Mouse (Mus musculus): ENCODE results near the gene Cabp7. TPM values are rescaled to one million over a fixed set of nuclear protein-coding genes. Genes with fewer than 3 reads are reported as not detected.
A peak's percentile ranks its signal among the peaks of the same experiment; 100 is the strongest.
"Not testable (repeated sequence)": the region's sequence is repeated elsewhere in the genome, so short reads cannot be mapped to it uniquely, and the experiment has no call there.

The Cabp7 gene
- polyA plus RNA-seq, 1 experiment from 2014 or later: 0.13 TPM

GRCm38 (mm10) chr11:4720900-4721580 lies 25.5 kb downstream of the Cabp7 start:
- 0 out of 2 replicates have a peak overlapping the region, but pooled peaks have one; percentile 8 for H3K9ac ChIP-seq
- H3K27me3 ChIP-seq: no peaks in the 10 kb centered on the region
- no peak for ATAC-seq (ENCODE audit: low FRiP score, low read depth)
- H3K4me3 ChIP-seq: no peak overlapping the region
- H3K36me3 ChIP-seq: peaks cover 38% of the 10 kb centered on the region
- no peak overlapping the region for H3K27ac ChIP-seq
- no peak overlapping the region for H3K4me2 ChIP-seq (replicated peaks)
- peaks cover 21% of the 10 kb centered on the region for H3K4me1 ChIP-seq
- H3K9me3 ChIP-seq: no peaks in the 10 kb centered on the region
- WGBS: 44% methylated on average over 7 of the region's 7 CpGs

- no peaks in the 10 kb centered on the region for H3K9me3 ChIP-seq
- no peak for ATAC-seq (ENCODE audit: low FRiP score, low read depth)
Measured at GRCm38 (mm10) chr11:4720393-4720792, 26.2 kb downstream of the Cabp7 start.

GRCm38 (mm10) chr11:4719961-4720360 lies 26.6 kb downstream of the Cabp7 start:
- Histone ChIP-seq H3K9me3 (no peaks in the 10 kb centered on the region), H3K4me1 (peaks cover 21% of the 10 kb centered on the region), H3K27me3 (no peaks in the 10 kb centered on the region), H3K4me2 (replicated peaks) (no peak overlapping the region), H3K9ac (no peak overlapping the region), H3K4me3 (no peak overlapping the region), H3K27ac (no peak overlapping the region), H3K36me3 (peaks cover 28% of the 10 kb centered on the region)
- ATAC-seq (ENCODE audit: low FRiP score, low read depth): no peak
- WGBS: 81% methylated on average over 9 of the region's 9 CpGs

More at GRCm38 (mm10) chr11:4720393-4720792, 26.2 kb downstream of the Cabp7 start:
- Histone ChIP-seq H3K27ac (no peak overlapping the region), H3K36me3 (peaks cover 32% of the 10 kb centered on the region), H3K4me2 (replicated peaks) (no peak overlapping the region), H3K4me1 (peaks cover 21% of the 10 kb centered on the region), H3K27me3 (no peaks in the 10 kb centered on the region), H3K4me3 (no peak overlapping the region), H3K9ac (no peak overlapping the region)
- WGBS: 62% methylated on average over 11 of the region's 11 CpGs

GRCm38 (mm10) chr11:4718548-4718947 lies 28.0 kb downstream of the Cabp7 start:
- peaks cover 13% of the 10 kb centered on the region for H3K36me3 ChIP-seq
- WGBS: 86% methylated on average over 5 of the region's 5 CpGs
- H3K4me1 ChIP-seq: peaks cover 21% of the 10 kb centered on the region
- no peak overlapping the region for H3K4me2 ChIP-seq (replicated peaks)
- no peak overlapping the region for H3K9ac ChIP-seq
- H3K4me3 ChIP-seq: no peak overlapping the region
- no peak for ATAC-seq (ENCODE audit: low FRiP score, low read depth)
- no peak overlapping the region for H3K27ac ChIP-seq
- H3K27me3 ChIP-seq: no peaks in the 10 kb centered on the region
- no peaks in the 10 kb centered on the region for H3K9me3 ChIP-seq

- Histone ChIP-seq H3K27me3 (no peaks in the 10 kb centered on the region), H3K36me3 (no peaks in the 10 kb centered on the region), H3K9ac (no peak overlapping the region), H3K9me3 (no peaks in the 10 kb centered on the region), H3K27ac (no peak overlapping the region), H3K4me2 (replicated peaks) (no peak overlapping the region), H3K4me3 (no peak overlapping the region), H3K4me1 (peaks cover 21% of the 10 kb centered on the region)
- WGBS: 88% methylated on average over 5 of the region's 5 CpGs
- no peak for ATAC-seq (ENCODE audit: low FRiP score, low read depth)
Measured at GRCm38 (mm10) chr11:4716530-4717236, 29.9 kb downstream of the Cabp7 start.

- Histone ChIP-seq H3K36me3 (no peaks in the 10 kb centered on the region), H3K4me1 (peaks cover 13% of the 10 kb centered on the region), H3K27me3 (no peaks in the 10 kb centered on the region), H3K9me3 (no peaks in the 10 kb centered on the region), H3K4me3 (no peak overlapping the region), H3K27ac (no peak overlapping the region), H3K9ac (no peak overlapping the region), H3K4me2 (replicated peaks) (no peak overlapping the region)
- 74% methylated on average over 4 of the region's 4 CpGs for WGBS
- no peak for ATAC-seq (ENCODE audit: low FRiP score, low read depth)
Measured at GRCm38 (mm10) chr11:4715596-4715995, 31.0 kb downstream of the Cabp7 start.

GRCm38 (mm10) chr11:4714727-4715126 lies 31.9 kb downstream of the Cabp7 start:
- ATAC-seq (ENCODE audit: low FRiP score, low read depth): no peak
- WGBS: 86% methylated on average over 4 of the region's 4 CpGs
- no peaks in the 10 kb centered on the region for H3K36me3 ChIP-seq
- H3K4me1 ChIP-seq: peaks cover 5% of the 10 kb centered on the region
- H3K27ac ChIP-seq: no peak overlapping the region
- no peak overlapping the region for H3K4me2 ChIP-seq (replicated peaks)
- no peak overlapping the region for H3K9ac ChIP-seq
- no peaks in the 10 kb centered on the region for H3K27me3 ChIP-seq
- no peaks in the 10 kb centered on the region for H3K9me3 ChIP-seq
- H3K4me3 ChIP-seq: no peak overlapping the region

GRCm38 (mm10) chr11:4712822-4713221 lies 33.8 kb downstream of the Cabp7 start:
- Histone ChIP-seq H3K9me3 (no peaks in the 10 kb centered on the region), H3K36me3 (no peaks in the 10 kb centered on the region), H3K27ac (no peak overlapping the region), H3K9ac (no peak overlapping the region), H3K27me3 (no peaks in the 10 kb centered on the region), H3K4me3 (no peak overlapping the region), H3K4me1 (no peaks in the 10 kb centered on the region), H3K4me2 (replicated peaks) (no peak overlapping the region)
- no peak for ATAC-seq (ENCODE audit: low FRiP score, low read depth)

GRCm38 (mm10) chr11:4710188-4710587 lies 36.4 kb downstream of the Cabp7 start:
- not testable (repeated sequence) for H3K4me2 ChIP-seq (replicated peaks); H3K27me3 ChIP-seq; H3K9ac ChIP-seq; H3K27ac ChIP-seq; H3K4me1 ChIP-seq; H3K9me3 ChIP-seq; ATAC-seq (ENCODE audit: low FRiP score, low read depth); H3K4me3 ChIP-seq; H3K36me3 ChIP-seq
- 90% methylated on average over 4 of the region's 4 CpGs for WGBS

GRCm38 (mm10) chr11:4705178-4705577 lies 41.4 kb downstream of the Cabp7 start:
- H3K4me1 ChIP-seq: peaks cover 17% of the 10 kb centered on the region
- H3K27ac ChIP-seq: no peak overlapping the region
- H3K9me3 ChIP-seq: no peaks in the 10 kb centered on the region
- no peaks in the 10 kb centered on the region for H3K27me3 ChIP-seq
- H3K4me3 ChIP-seq: peak overlapping the region; percentile 70
- peaks cover 20% of the 10 kb centered on the region for H3K36me3 ChIP-seq
- no peak for ATAC-seq (ENCODE audit: low FRiP score, low read depth)
- peak overlapping the region; percentile 82 for H3K4me2 ChIP-seq (replicated peaks)
- H3K9ac ChIP-seq: peak overlapping the region; percentile 77
- 9% methylated on average over 4 of the region's 4 CpGs for WGBS

GRCm38 (mm10) chr11:4704072-4704964 lies 42.3 kb downstream of the Cabp7 start, which contains the start of the genes Uqcr10 and Zmat5:
Gene Uqcr10, minus strand, starts transcription at chr11:4704342.
Gene Zmat5, plus strand, starts transcription at chr11:4704678.
- ATAC-seq (ENCODE audit: low FRiP score, low read depth): peak; percentile 98
- WGBS: under 1% methylated on average over 47 of the region's 47 CpGs

GRCm38 (mm10) chr11:4703688-4704071 lies 42.9 kb downstream of the Cabp7 start:
- 6% methylated on average over 12 of the region's 12 CpGs for WGBS
- no peaks in the 10 kb centered on the region for H3K9me3 ChIP-seq
- H3K36me3 ChIP-seq: peaks cover 20% of the 10 kb centered on the region
- no peak for ATAC-seq (ENCODE audit: low FRiP score, low read depth)
- H3K4me3 ChIP-seq: peak overlapping the region; percentile 70
- peaks cover 17% of the 10 kb centered on the region for H3K4me1 ChIP-seq
- H3K27ac ChIP-seq: peak overlapping the region; percentile 45; the same call in 1 of the 2 replicates
- peak overlapping the region; percentile 84 for H3K9ac ChIP-seq
- peak overlapping the region; percentile 82 for H3K4me2 ChIP-seq (replicated peaks)
- H3K27me3 ChIP-seq: no peaks in the 10 kb centered on the region

More at GRCm38 (mm10) chr11:4704072-4704964, 42.3 kb downstream of the Cabp7 start, which contains the start of the genes Uqcr10 and Zmat5:
- Histone ChIP-seq H3K4me3 (peak within 1 kb of the TSS; percentile 70), H3K27ac (peak within 1 kb of the TSS; percentile 45; the same call in 1 of the 2 replicates), H3K9ac (peak within 1 kb of the TSS; percentile 84), H3K27me3 (no peaks in the 10 kb centered on the region), H3K4me1 (peaks cover 17% of the 10 kb centered on the region), H3K36me3 (peaks cover 20% of the 10 kb centered on the region), H3K9me3 (no peaks in the 10 kb centered on the region), H3K4me2 (replicated peaks) (peak within 1 kb of the TSS; percentile 82)
